Mouse (Mus musculus) liver, embryonic 12.5 days (tissue): ENCODE results near the gene Smc4. TPM values are rescaled to one million over a fixed set of nuclear protein-coding genes. Genes with fewer than 3 reads are reported as not detected.

Source experiments
- ATAC-seq: fragments of 200-750 bp; cut with Nextera tagmentation; 2 replicates; pipeline ENCODE4 v1.8.0; 2017; ENCODE audit warnings: moderate number of reproducible peaks, mild to moderate bottlenecking, moderate library complexity
- H3K27ac ChIP-seq: fragments of 300-500 bp; sonication (generic); 2 replicates; pipeline ENCODE4 v1.5.1; 2016; ENCODE audit warnings: mild to moderate bottlenecking
- H3K27me3 ChIP-seq: fragments of 300-500 bp; sonication (generic); replicated peaks from 2 replicates; pipeline ENCODE4 v1.6.1; 2016; ENCODE audit warnings: mild to moderate bottlenecking, moderate library complexity
- H3K36me3 ChIP-seq: fragments of 300-500 bp; sonication (generic); 2 replicates; pipeline ENCODE4 v1.6.1; 2016; ENCODE audit warnings: mild to moderate bottlenecking, moderate library complexity
- H3K4me1 ChIP-seq: fragments of 300-500 bp; sonication (generic); 2 replicates; pipeline ENCODE4 v1.6.1; 2016
- H3K4me2 ChIP-seq: fragments of 300-500 bp; sonication (generic); 2 replicates; pipeline ENCODE4 v1.6.1; 2016; ENCODE audit warnings: mild to moderate bottlenecking, moderate library complexity
- H3K4me3 ChIP-seq: fragments of 300-500 bp; sonication (generic); 2 replicates; pipeline ENCODE4 v1.5.1; 2016; ENCODE audit warnings: mild to moderate bottlenecking, moderate library complexity
- H3K9ac ChIP-seq: fragments of 300-500 bp; sonication (generic); 2 replicates; pipeline ENCODE4 v1.6.1; 2016; ENCODE audit warnings: mild to moderate bottlenecking, moderate library complexity
- H3K9me3 ChIP-seq: fragments of 300-500 bp; sonication (generic); replicated peaks from 2 replicates; pipeline ENCODE4 v1.6.1; 2016; ENCODE audit warnings: mild to moderate bottlenecking, moderate library complexity
- WGBS: fragments of 180-500 bp; shearing (Covaris S2); methylation state at CpG from one replicate; pipeline ENCODE4 v1.1.7; 2016; ENCODE audit not compliant: insufficient replicate concordance; 5-methylcytosine and 5-hydroxymethylcytosine counted together
- polyA plus RNA-seq: library from polyadenylated mRNA; unstranded; fragments of >200 nt; fragmentation: Nextera tagmentation; extraction: Ambion mirVana; gene quantifications from 2 replicates; pipeline ENCODE4 v1.2.1, GENCODE M21; 2016

Gene Smc4
- 178 and 181 TPM in 2 replicates for polyA plus RNA-seq

- Histone ChIP-seq H3K27me3 (no peaks in the 10 kb centered on the region), H3K4me2 (peak within 1 kb of the TSS; percentile 79), H3K9ac (peak within 1 kb of the TSS; percentile 99), H3K4me3 (peak within 1 kb of the TSS; percentile 100), H3K4me1 (peaks cover 26% of the 10 kb centered on the region), H3K9me3 (no peaks in the 10 kb centered on the region), H3K27ac (peak within 1 kb of the TSS; percentile 98), H3K36me3 (peaks cover 40% of the 10 kb centered on the region)
- peak; percentile 89 for ATAC-seq
- WGBS, result under 1% methylated on average over 65 of the region's 76 CpGs
These were observed at the start of gene Smc4, which contains the start of gene Ift80 for GRCm38 (mm10) chr3:69004437-69005337. Gene Smc4, plus strand, starts transcription at chr3:69004738. Gene Ift80, minus strand, starts transcription at chr3:69004570.

- no peak for ATAC-seq
- Histone ChIP-seq H3K27ac (peak overlapping the region; percentile 22; the same call in 1 of the 2 replicates), H3K4me3 (no peak overlapping the region), H3K9ac (no peak overlapping the region), H3K4me1 (no peaks in the 10 kb centered on the region), H3K36me3 (peaks cover 6% of the 10 kb centered on the region), H3K4me2 (no peak overlapping the region), H3K9me3 (no peaks in the 10 kb centered on the region), H3K27me3 (no peaks in the 10 kb centered on the region)
- WGBS, result 39% methylated on average over 4 of the region's 4 CpGs
These were observed 48.1 kb upstream of the Smc4 start for GRCm38 (mm10) chr3:68956454-68956853.

- Histone ChIP-seq H3K27me3 (no peaks in the 10 kb centered on the region), H3K4me3 (no peak overlapping the region), H3K27ac (no peak overlapping the region), H3K9me3 (no peaks in the 10 kb centered on the region), H3K4me1 (no peaks in the 10 kb centered on the region), H3K9ac (no peak overlapping the region), H3K4me2 (no peak overlapping the region), H3K36me3 (peaks cover 11% of the 10 kb centered on the region)
- ATAC-seq, result no peak
- WGBS, result 76% methylated on average over 3 of the region's 3 CpGs
These were observed 47.1 kb upstream of the Smc4 start for GRCm38 (mm10) chr3:68957413-68957812.

GRCm38 (mm10) chr3:68964682-68965081, 39.9 kb upstream of the Smc4 start:
- Histone ChIP-seq H3K4me1 (peaks cover 20% of the 10 kb centered on the region; the same call in 1 of the 2 replicates), H3K27ac (no peak overlapping the region), H3K4me2 (no peak overlapping the region), H3K36me3 (peaks cover 48% of the 10 kb centered on the region), H3K4me3 (no peak overlapping the region), H3K9ac (no peak overlapping the region), H3K27me3 (no peaks in the 10 kb centered on the region), H3K9me3 (no peaks in the 10 kb centered on the region)
- ATAC-seq, result no peak

GRCm38 (mm10) chr3:68966527-68967285, 37.8 kb upstream of the Smc4 start:
- Histone ChIP-seq H3K9ac (no peak overlapping the region), H3K4me2 (no peak overlapping the region), H3K4me3 (no peak overlapping the region), H3K9me3 (no peaks in the 10 kb centered on the region), H3K4me1 (peaks cover 23% of the 10 kb centered on the region; the same call in 1 of the 2 replicates), H3K27me3 (no peaks in the 10 kb centered on the region), H3K36me3 (peaks cover 41% of the 10 kb centered on the region), H3K27ac (no peak overlapping the region)
- WGBS, result 86% methylated on average over 6 of the region's 6 CpGs
- ATAC-seq, result no peak

- Histone ChIP-seq H3K36me3 (peaks cover 37% of the 10 kb centered on the region), H3K27me3 (no peaks in the 10 kb centered on the region), H3K4me1 (peaks cover 23% of the 10 kb centered on the region; the same call in 1 of the 2 replicates), H3K4me3 (no peak overlapping the region), H3K9me3 (no peaks in the 10 kb centered on the region), H3K4me2 (no peak overlapping the region), H3K27ac (no peak overlapping the region), H3K9ac (no peak overlapping the region)
- ATAC-seq, result no peak
- 19% methylated on average over 6 of the region's 6 CpGs for WGBS
These were observed 37.1 kb upstream of the Smc4 start for GRCm38 (mm10) chr3:68967404-68967803.

- peaks cover 24% of the 10 kb centered on the region for H3K4me1 ChIP-seq
- no peaks in the 10 kb centered on the region for H3K9me3 ChIP-seq
- no peak overlapping the region for H3K27ac ChIP-seq
- no peak overlapping the region for H3K9ac ChIP-seq
- H3K27me3 ChIP-seq, result no peaks in the 10 kb centered on the region
- H3K36me3 ChIP-seq, result peaks cover 33% of the 10 kb centered on the region
- no peak overlapping the region for H3K4me3 ChIP-seq
- WGBS, result 81% methylated on average over 3 of the region's 3 CpGs
- no peak for ATAC-seq
- no peak overlapping the region for H3K4me2 ChIP-seq
These were observed 35.4 kb upstream of the Smc4 start for GRCm38 (mm10) chr3:68969091-68969590.

GRCm38 (mm10) chr3:68973574-68973973, 31.0 kb upstream of the Smc4 start:
- Histone ChIP-seq H3K9me3 (no peaks in the 10 kb centered on the region), H3K36me3 (peaks cover 6% of the 10 kb centered on the region; the same call in 1 of the 2 replicates), H3K27me3 (no peaks in the 10 kb centered on the region), H3K4me3 (no peak overlapping the region), H3K27ac (no peak overlapping the region), H3K4me1 (peaks cover 53% of the 10 kb centered on the region), H3K4me2 (no peak overlapping the region), H3K9ac (no peak overlapping the region)
- WGBS, result 62% methylated on average over 1 of the region's 1 CpGs
- no peak for ATAC-seq

- H3K9me3 ChIP-seq, result no peaks in the 10 kb centered on the region
- H3K9ac ChIP-seq, result peak overlapping the region; percentile 46
- no peak for ATAC-seq
- peak overlapping the region; percentile 86 for H3K27ac ChIP-seq
- peaks cover 58% of the 10 kb centered on the region for H3K4me1 ChIP-seq
- H3K36me3 ChIP-seq, result 0 out of 2 replicates have a peak, but pooled peaks cover 6% of the 10 kb centered on the region
- peak overlapping the region; percentile 56 for H3K4me2 ChIP-seq
- 79% methylated on average over 8 of the region's 8 CpGs for WGBS
- no peaks in the 10 kb centered on the region for H3K27me3 ChIP-seq
- H3K4me3 ChIP-seq, result no peak overlapping the region
These were observed 29.7 kb upstream of the Smc4 start for GRCm38 (mm10) chr3:68974639-68975532.

- 0 out of 2 replicates have a peak, but pooled peaks cover 6% of the 10 kb centered on the region for H3K36me3 ChIP-seq
- no peaks in the 10 kb centered on the region for H3K27me3 ChIP-seq
- H3K9ac ChIP-seq, result peak overlapping the region; percentile 47
- peak overlapping the region; percentile 86 for H3K27ac ChIP-seq
- 26% methylated on average over 9 of the region's 9 CpGs for WGBS
- H3K4me1 ChIP-seq, result peaks cover 57% of the 10 kb centered on the region
- H3K4me3 ChIP-seq, result no peak overlapping the region
- H3K9me3 ChIP-seq, result no peaks in the 10 kb centered on the region
- ATAC-seq, result peak; percentile 96
- H3K4me2 ChIP-seq, result peak overlapping the region; percentile 56
These were observed 28.7 kb upstream of the Smc4 start for GRCm38 (mm10) chr3:68975533-68976490.
